Mouse (Mus musculus) retina, embryonic 14.5 days (tissue): ENCODE measurements around the gene Mettl17.

ENCODE experiments used
- DNase-seq: peaks from one replicate; pipeline ENCODE4 v3.0.0-alpha.2; 2015; ENCODE audit warnings: low spot score

Gene Mettl17

DNA sequence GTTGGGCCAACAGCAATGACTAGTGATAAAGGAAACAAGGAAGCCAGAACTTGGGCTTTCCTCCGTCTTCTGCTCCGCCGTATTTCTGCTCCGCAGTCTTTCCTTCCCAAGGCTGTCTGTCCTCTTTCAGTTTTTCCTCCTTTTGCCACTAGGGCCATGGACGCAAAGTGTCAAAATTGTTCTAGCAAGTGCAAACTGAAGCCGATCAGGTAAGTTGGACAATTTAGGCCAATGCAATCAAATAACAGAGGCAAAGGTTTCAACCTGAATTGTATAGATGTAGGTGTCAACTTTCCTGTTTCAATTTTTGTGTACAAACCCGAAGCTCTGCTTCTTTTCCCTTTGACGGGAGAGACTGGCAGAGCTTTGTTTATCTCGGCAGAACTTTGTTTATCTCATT is 45.3 kb downstream of the Mettl17 start:
- no peak for DNase-seq

GRCm38 (mm10) chr14:51930824-51931223 is 46.2 kb downstream of the Mettl17 start:
- peak; percentile 78 for DNase-seq

DNA sequence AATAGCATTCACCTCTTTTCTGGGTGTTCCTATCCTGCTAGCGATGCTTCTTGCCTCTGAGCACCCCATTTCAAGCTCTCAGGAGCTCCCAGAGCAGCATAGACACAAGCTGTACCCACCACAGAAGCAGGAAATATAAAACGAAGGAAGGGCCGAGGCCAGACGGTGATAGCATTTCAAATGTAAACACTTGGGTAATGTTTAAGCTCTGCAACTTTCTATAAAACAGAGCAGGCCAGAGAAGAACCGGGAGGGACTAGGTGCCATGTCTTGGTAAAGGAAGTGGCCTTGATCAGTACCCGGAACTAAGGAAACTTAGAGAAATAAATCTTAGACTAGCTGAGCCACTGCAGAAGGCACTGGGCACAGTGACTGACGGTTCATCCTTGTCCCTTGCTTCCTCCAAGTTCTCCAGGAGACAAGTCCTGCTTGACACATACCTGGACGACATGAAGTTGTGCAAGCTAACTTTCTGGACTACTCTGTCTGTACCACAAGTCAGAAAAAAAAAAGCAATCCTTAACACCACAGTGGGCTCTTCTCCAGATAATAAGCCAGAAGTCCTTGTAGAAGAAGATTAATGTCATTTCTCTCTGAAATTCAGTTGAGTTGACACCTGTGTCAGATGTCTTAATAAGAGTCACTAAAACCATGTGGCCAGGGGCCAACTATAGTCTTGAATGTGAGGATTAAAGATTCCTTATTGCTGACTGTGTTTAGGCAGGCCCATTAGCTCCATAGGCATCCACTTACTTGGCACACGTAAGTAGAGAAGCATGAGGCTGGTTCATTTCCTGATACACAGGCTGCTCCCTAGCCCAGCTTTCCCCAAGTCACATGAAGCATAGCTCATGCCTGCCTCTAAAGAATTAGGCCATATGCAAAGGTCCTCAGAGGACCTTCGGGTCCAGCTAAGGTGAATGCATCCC is 47.7 kb downstream of the Mettl17 start:
- no peak for DNase-seq

DNA sequence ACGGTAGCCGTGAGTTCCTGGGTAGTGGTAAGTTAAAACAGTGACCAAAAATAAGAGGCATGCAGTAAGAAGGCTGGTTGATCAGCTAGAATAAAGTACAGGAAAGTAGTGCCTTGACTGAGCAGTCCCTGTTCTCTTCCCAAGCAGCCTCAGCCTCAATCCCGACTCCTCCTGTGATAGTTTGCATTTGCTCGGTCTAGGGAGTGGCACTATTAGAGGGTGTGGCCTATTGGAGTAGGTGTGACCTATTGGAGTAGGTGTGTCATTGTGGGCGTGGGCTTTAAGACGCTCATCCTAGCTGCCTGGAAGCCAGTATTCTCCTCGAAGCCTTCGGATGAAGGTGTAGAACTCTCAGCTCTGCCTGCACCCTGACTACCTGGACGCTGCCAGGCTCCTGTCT is 54.4 kb downstream of the Mettl17 start:
- no peak for DNase-seq

DNA sequence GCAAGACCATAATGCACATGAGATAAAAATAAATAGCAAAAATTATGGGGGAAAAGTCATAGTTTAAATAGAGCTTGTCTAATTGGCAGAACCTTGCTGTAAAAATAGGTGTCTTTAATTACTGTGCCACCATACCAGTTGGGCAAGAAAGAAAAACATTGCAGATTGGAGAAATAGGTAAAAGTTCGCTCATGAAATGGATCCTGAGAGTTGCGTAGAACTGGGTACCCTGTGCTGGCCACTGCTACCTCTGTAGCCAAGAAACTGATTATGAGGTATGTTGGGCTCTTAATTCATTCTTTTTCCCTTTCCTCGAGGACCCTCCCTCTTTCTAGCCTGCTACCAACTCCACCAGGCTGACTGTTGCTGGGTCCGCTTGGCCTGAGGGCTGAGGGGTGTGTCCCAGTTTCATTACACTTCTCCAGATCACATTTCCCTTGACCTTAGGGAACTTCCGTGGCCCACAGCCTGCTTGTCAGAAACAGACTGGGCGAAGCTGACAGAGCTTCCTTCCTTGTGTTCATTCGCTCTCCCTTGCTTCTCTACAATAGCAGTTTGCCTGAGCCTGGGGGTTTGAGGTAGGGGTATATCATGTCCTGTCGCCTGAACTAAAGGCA is 56.4 kb downstream of the Mettl17 start:
- DNase-seq: peak; percentile 15

DNA sequence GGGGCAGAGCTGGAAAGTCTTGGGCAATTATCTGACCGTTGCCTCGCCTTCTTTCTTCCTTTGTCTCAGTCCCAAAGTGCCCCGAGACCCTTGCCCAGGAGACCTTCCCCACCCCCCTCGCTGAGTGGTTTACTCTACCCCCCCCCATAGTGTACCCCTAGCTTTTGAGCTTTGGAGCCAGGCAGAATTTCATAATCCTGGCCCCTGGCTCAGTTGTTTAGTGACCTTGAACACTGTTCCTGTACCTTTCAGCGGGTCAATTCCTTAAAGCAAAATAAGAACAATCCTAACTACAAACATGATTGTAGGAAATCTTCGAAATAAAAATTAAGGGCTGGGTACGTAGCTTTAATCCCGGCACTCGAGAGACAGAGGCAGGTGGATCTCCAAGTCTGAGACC is 56.9 kb downstream of the Mettl17 start:
- no peak for DNase-seq

DNA sequence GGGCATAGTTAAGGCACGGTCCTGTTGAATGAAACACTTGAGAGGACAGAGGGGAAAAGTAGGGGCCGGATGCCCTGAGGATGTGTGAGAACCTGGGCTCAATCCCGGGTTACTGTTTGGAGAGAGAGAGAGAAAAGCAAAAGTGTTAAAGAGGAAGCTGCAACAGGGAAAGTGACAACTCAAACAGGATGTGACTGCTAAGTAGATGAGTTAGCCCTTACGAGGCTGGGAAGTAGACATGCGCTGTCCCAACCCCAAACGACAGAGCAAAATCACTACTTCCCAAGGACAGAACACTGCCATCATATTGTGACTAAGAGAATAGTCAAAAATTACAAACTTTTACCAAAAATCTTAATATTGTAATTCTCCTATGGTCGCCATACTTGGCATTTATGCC is 57.6 kb downstream of the Mettl17 start:
- DNase-seq: no peak
